Mouse (Mus musculus) lung, embryonic 15.5 days (tissue): ENCODE data around the gene Timm50. TPM values are rescaled to one million over a fixed set of nuclear protein-coding genes. Genes with fewer than 3 reads are reported as not detected.

Experiments
- ATAC-seq: fragments of 200-750 bp; cut with Nextera tagmentation; 2 replicates; pipeline ENCODE4 v1.8.0; 2017; ENCODE audit warnings: moderate number of reproducible peaks, borderline replicate concordance; ENCODE audit not compliant: low FRiP score, low TSS enrichment; ENCODE audit errors: extremely low read depth
- H3K27ac ChIP-seq: fragments of 300-500 bp; sonication (generic); 2 replicates; pipeline ENCODE4 v1.5.1; 2015; ENCODE audit warnings: moderate library complexity, mild to moderate bottlenecking, inconsistent platforms
- H3K27me3 ChIP-seq: fragments of 300-500 bp; sonication (generic); 2 replicates; pipeline ENCODE4 v1.6.1; 2015; ENCODE audit warnings: inconsistent platforms
- H3K36me3 ChIP-seq: fragments of 300-500 bp; sonication (generic); 2 replicates; pipeline ENCODE4 v1.6.1; 2015; ENCODE audit warnings: inconsistent platforms
- H3K4me1 ChIP-seq: fragments of 300-500 bp; sonication (generic); 2 replicates; pipeline ENCODE4 v1.6.1; 2015; ENCODE audit warnings: inconsistent platforms
- H3K4me2 ChIP-seq: fragments of 300-500 bp; sonication (generic); 2 replicates; pipeline ENCODE4 v1.6.1; 2015; ENCODE audit warnings: inconsistent platforms, mild to moderate bottlenecking, moderate library complexity
- H3K4me3 ChIP-seq: fragments of 300-500 bp; sonication (generic); 2 replicates; pipeline ENCODE4 v1.5.1; 2015; ENCODE audit warnings: mild to moderate bottlenecking, inconsistent platforms
- H3K9ac ChIP-seq: fragments of 300-500 bp; sonication (generic); 2 replicates; pipeline ENCODE4 v1.6.1; 2015; ENCODE audit warnings: inconsistent platforms
- H3K9me3 ChIP-seq: fragments of 300-500 bp; sonication (generic); 2 replicates; pipeline ENCODE4 v1.6.1; 2016; ENCODE audit warnings: inconsistent platforms
- WGBS: fragments of 180-500 bp; shearing (Covaris S2); methylation state at CpG from one replicate; pipeline ENCODE4 v1.1.7; 2015; 5-methylcytosine and 5-hydroxymethylcytosine counted together
- polyA plus RNA-seq: library from polyadenylated mRNA; unstranded; fragments of >200 nt; fragmentation: Nextera tagmentation; extraction: Ambion mirVana; gene quantifications from 2 replicates; pipeline ENCODE4 v1.2.1, GENCODE M21; 2015

Gene Timm50
- polyA plus RNA-seq, 1 experiment from 2014 or later, result 146 TPM

- Histone ChIP-seq H3K4me2 (peak within 1 kb of the TSS; percentile 86), H3K4me1 (peaks cover 15% of the 10 kb centered on the region; the same call in 1 of the 2 replicates), H3K36me3 (peaks cover 15% of the 10 kb centered on the region; the same call in 1 of the 2 replicates), H3K9me3 (no peaks in the 10 kb centered on the region), H3K27me3 (no peaks in the 10 kb centered on the region), H3K4me3 (peak within 1 kb of the TSS; percentile 88), H3K27ac (peak within 1 kb of the TSS; percentile 88), H3K9ac (peak within 1 kb of the TSS; percentile 95)
- WGBS, result 6% methylated on average over 56 of the region's 57 CpGs
- peak; percentile 88 for ATAC-seq
Measured at GRCm38 (mm10) chr7:28267129-28268041, 44.5 kb downstream of the Timm50 start, which contains the start of gene Eid2. Gene Eid2, plus strand, starts transcription at chr7:28267881.

GRCm38 (mm10) chr7:28265391-28265790 lies 46.5 kb downstream of the Timm50 start:
- H3K36me3 ChIP-seq, result 0 out of 2 replicates have a peak, but pooled peaks cover 6% of the 10 kb centered on the region
- no peak overlapping the region for H3K4me3 ChIP-seq
- H3K27ac ChIP-seq, result no peak overlapping the region
- ATAC-seq, result no peak
- no peaks in the 10 kb centered on the region for H3K27me3 ChIP-seq
- WGBS, result 87% methylated on average over 13 of the region's 13 CpGs
- no peaks in the 10 kb centered on the region for H3K9me3 ChIP-seq
- H3K4me1 ChIP-seq, result peaks cover 15% of the 10 kb centered on the region; the same call in 1 of the 2 replicates
- no peak overlapping the region for H3K9ac ChIP-seq
- no peak overlapping the region for H3K4me2 ChIP-seq

- 4% methylated on average over 15 of the region's 15 CpGs for whole genome bisulfite sequencing
- no peak for ATAC-seq
- no peak overlapping the region for H3K27ac ChIP-seq
Measured at GRCm38 (mm10) chr7:28263786-28264185, 48.1 kb downstream of the Timm50 start.

GRCm38 (mm10) chr7:28262861-28263260 lies 49.0 kb downstream of the Timm50 start:
- WGBS, result 50% methylated on average over 5 of the region's 5 CpGs
- Histone ChIP-seq H3K9ac (no peak overlapping the region), H3K4me1 (no peaks in the 10 kb centered on the region), H3K9me3 (no peaks in the 10 kb centered on the region), H3K4me2 (no peak overlapping the region), H3K27ac (no peak overlapping the region), H3K36me3 (no peaks in the 10 kb centered on the region), H3K27me3 (no peaks in the 10 kb centered on the region), H3K4me3 (no peak overlapping the region)
- ATAC-seq, result no peak

More at GRCm38 (mm10) chr7:28263786-28264185, 48.1 kb downstream of the Timm50 start:
- Histone ChIP-seq H3K9ac (no peak overlapping the region), H3K4me2 (no peak overlapping the region), H3K4me3 (no peak overlapping the region), H3K36me3 (no peaks in the 10 kb centered on the region), H3K27me3 (no peaks in the 10 kb centered on the region), H3K9me3 (no peaks in the 10 kb centered on the region), H3K4me1 (peaks cover 5% of the 10 kb centered on the region; the same call in 1 of the 2 replicates)

Other genes starting within 250 kb of the Timm50 start
- gene Fcgbp, start 240.8 kb downstream of the Timm50 start, polyA plus RNA-seq, result 1.2 TPM in 2 replicates
- 0.03 and 0.04 TPM in 2 replicates for gene 9530053A07Rik, start 182.6 kb downstream of the Timm50 start, polyA plus RNA-seq
- 119 and 127 TPM in 2 replicates for gene Fbl, start 142.4 kb downstream of the Timm50 start, polyA plus RNA-seq
- gene Dyrk1b, start 132.6 kb downstream of the Timm50 start, polyA plus RNA-seq, result 12.7 and 13.9 TPM in 2 replicates
- gene Eid2, start 44.2 kb downstream of the Timm50 start, polyA plus RNA-seq, result 6.6 and 9.0 TPM in 2 replicates
- gene Eid2b, start 34.3 kb downstream of the Timm50 start, polyA plus RNA-seq, result 11.4 and 11.8 TPM in 2 replicates
- not detected in 2 replicates for gene Selenov, start 20.9 kb downstream of the Timm50 start, polyA plus RNA-seq
- 0.75 and 0.94 TPM in 2 replicates for gene Dll3, start 9.8 kb downstream of the Timm50 start, polyA plus RNA-seq
- 83.2 and 88.4 TPM in 2 replicates for gene Supt5, start 26.7 kb upstream of the Timm50 start, polyA plus RNA-seq
- 979 and 1,114 TPM in 2 replicates for gene Rps16, start 38.6 kb upstream of the Timm50 start, polyA plus RNA-seq
- 59.4 and 67.9 TPM in 2 replicates for gene Plekhg2, start 60.5 kb upstream of the Timm50 start, polyA plus RNA-seq
- 16.4 and 17.9 TPM in 2 replicates for gene Zfp36, start 68.2 kb upstream of the Timm50 start, polyA plus RNA-seq
- 51.2 and 53.8 TPM in 2 replicates for gene Med29, start 80.6 kb upstream of the Timm50 start, polyA plus RNA-seq
- gene Paf1, start 80.9 kb upstream of the Timm50 start, polyA plus RNA-seq, result 80.7 and 88.2 TPM in 2 replicates
- gene Gmfg, start 125.4 kb upstream of the Timm50 start, polyA plus RNA-seq, result 36.5 and 38.9 TPM in 2 replicates
- gene Lrfn1, start 139.9 kb upstream of the Timm50 start, polyA plus RNA-seq, result 3.1 and 3.8 TPM in 2 replicates
- not detected in 2 replicates for gene Ifnl2, start 198.4 kb upstream of the Timm50 start, polyA plus RNA-seq
- gene Ifnl3, start 210.8 kb upstream of the Timm50 start, polyA plus RNA-seq, result not detected in 2 replicates
- 0.53 TPM in 1 of 2 replicates, not detected in the other for gene Sycn, start 228.8 kb upstream of the Timm50 start, polyA plus RNA-seq
- gene Nccrp1, start 235.2 kb upstream of the Timm50 start, polyA plus RNA-seq, result not detected in 2 replicates